Mouse (Mus musculus) megakaryocyte, embryonic 14.5 days (primary cell): ENCODE data around the gene Krtcap2.

Experiments
- FLI1 ChIP-seq: IDR thresholded peaks from 2 replicates; pipeline ENCODE4 v1.6.1; 2012; ENCODE audit warnings: low read length, inconsistent platforms, mixed read lengths
- GATA1 ChIP-seq: IDR thresholded peaks from 3 replicates; pipeline ENCODE4 v1.6.1; 2012; ENCODE audit warnings: mixed read lengths, low read length, inconsistent platforms, borderline replicate concordance

DNA sequence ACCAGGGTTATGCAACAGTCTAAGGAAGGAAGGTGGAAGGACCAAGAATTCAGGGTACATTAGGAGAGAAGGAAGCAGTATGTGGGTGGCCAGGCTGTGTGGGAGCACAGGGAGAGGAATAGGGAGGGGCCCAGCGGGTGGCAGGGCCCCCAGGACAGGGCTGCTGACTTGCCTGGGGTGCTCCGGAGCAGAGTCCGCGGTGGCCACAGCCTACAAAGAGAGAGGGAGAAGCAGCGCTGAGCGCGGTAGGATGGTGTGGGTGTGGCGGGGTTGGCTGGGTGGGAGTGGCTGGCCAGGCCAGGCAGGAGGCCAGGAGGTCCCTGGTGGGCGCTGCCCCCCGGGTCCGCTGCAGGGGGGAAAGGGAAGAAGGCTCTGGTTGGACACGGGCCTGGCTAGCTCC, 7.3 kb upstream of the Krtcap2 start:
- TF ChIP-seq GATA1 = no peak
- no peak for TF ChIP-seq FLI1
